Mouse (Mus musculus) leukemia stem cell, adult 10-12 weeks (primary cell): Measurements from ENCODE around the gene Agr2. TPM values are rescaled to one million over a fixed set of nuclear protein-coding genes. Genes with fewer than 3 reads are reported as not detected.

Experiments
- polyA plus RNA-seq: library from polyadenylated mRNA; stranded (reverse); fragments of >175 nt; gene quantifications from 2 replicates; pipeline ENCODE4 v1.2.3, GENCODE M21; 2012; ENCODE audit warnings: low replicate concordance

The Agr2 gene
- not detected in 2 replicates for polyA plus RNA-seq

DNA sequence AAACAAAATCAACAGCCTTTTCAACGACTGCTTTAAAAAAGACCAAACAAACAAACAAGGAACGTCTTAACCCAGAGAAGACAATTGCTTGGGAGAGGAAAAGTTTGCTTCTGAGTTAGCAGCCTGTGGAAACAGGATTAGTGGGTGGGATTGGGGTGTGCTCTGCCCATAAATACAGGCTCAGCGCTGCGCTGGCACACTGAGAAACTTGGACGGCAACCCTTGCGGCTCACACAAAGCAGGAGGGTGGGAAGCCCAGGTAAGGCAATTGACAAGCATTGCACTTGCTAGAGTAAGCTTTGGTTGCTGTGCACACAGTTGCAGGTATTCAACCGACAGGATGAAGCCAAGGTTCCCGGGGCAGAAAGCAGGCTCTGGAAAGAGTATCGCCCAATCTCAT is at the start of gene Agr2:
Gene Agr2 (plus strand): TSS at position 197 of the 400 bp plus-strand sequence.

DNA sequence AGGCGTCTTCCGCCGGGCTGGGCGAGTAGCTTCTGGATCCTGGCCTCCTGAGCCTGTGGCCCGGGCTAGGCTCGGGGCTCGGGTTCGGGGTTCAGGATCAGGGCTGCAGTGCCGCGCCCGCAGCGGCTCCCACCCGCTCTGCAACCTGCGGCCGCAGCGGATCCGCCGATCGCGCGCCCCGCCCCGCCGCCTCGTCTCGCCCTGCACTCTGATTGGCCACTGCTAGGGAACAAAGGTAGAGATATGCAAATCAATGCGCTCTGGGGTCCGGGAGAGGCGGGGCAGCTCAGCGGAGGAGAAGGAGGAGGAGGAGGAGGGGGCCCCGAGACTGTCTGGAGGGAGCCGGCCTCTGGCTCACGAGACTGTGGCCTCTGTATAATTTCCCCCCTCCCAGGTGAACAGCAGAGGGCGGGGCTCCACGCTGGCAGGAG is 49.7 kb downstream of the Agr2 start, which contains the start of gene Tspan13:
Gene Tspan13 (minus strand): TSS at position 153 of the 431 bp plus-strand sequence.

Other genes starting within 250 kb of the Agr2 start
- not detected in 2 replicates for gene Agr3, start 67.3 kb upstream of the Agr2 start, polyA plus RNA-seq
- gene Tspan13, start 49.6 kb downstream of the Agr2 start, polyA plus RNA-seq: 316 and 532 TPM in 2 replicates
- gene Ankmy2, start 164.2 kb downstream of the Agr2 start, polyA plus RNA-seq: 1.0 and 2.4 TPM in 2 replicates
- gene Bzw2, start 165.2 kb downstream of the Agr2 start, polyA plus RNA-seq: 7.5 and 14.2 TPM in 2 replicates